Mouse (Mus musculus) heart, adult 18-20 months (tissue): ENCODE data around the gene D630003M21Rik. TPM values are rescaled to one million over a fixed set of nuclear protein-coding genes. Genes with fewer than 3 reads are reported as not detected.

ENCODE experiments used
- DNase-seq, 2 experiments: peaks; one replicate each; pipeline ENCODE4 v3.0.0; 2021 to 2022; ENCODE audit warnings: mixed read lengths in 1 of 2
- total RNA-seq, 2 experiments: library from RNA; stranded (reverse); gene quantifications; 2 replicates each; pipeline ENCODE4 v1.2.3; 2021

D630003M21Rik gene
- total RNA-seq, 2 experiments from 2014 or later: 5.1 to 5.4 TPM

- peak; percentile 48 to 83 for DNase-seq
These were observed 62.4 kb downstream of the D630003M21Rik start for GRCm38 (mm10) chr2:158166628-158167027.

- DNase-seq: no peak
These were observed 63.2 kb downstream of the D630003M21Rik start for GRCm38 (mm10) chr2:158165776-158166175.

DNA sequence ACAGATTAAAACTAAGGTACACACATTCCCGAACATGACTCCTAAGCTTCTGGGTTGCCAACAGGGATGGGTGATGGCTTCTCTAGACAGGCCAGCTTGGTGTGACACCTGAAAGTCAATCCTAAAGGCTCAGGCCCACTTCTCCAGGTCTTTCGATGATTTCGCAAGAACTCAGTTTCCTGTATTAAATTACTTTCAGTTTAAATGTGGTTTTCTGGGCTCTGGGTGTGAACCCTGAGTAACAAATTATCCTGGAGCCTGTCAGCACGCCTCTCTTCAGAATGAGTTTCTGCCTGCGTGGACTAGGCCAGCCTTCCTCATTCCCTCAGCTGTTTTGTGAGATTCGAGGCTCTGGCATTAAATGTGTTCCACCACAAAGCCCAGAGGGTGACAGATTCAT is 66.0 kb downstream of the D630003M21Rik start:
- DNase-seq: no peak

GRCm38 (mm10) chr2:158161761-158162160 is 67.3 kb downstream of the D630003M21Rik start:
- DNase-seq: no peak

DNA sequence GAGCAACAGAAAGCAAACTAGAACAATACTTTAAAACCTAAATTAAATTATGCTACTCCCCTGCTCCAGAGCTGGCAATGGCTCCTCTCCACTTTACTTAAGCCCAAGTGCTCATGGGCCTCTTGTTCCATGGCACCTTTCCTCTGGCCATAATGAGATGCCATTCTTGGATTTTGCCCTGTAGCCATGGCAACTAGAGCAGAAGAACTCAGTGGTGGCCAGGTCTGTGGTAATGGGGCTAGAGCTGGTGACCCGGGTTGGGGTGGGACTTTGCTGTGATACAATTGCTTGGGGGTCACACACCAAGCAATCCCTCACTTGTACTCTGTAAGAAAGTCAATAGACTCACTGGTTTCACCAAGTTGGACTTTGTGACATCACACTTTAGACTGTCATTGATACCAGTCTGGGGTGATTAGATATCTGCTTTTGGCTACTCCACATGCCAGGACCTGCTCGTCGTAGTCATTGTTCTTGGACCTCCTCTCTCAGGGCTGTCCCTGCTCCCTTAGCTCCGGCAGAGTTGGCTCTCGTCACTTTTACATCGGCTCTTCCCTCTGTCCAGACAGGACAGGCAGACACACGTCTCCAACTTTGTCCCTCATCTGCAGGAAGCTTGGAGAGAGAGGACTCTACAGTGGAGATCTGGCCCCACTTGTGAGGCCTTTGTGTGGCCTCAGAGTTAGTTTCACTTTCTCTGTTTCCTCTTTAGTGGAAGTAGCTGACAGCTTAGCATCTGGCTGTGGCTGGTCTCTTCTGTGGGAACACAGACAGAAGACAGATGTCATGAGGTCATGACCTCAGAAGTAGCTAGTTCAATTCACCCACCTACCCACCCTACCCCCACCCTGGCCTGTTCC is 69.4 kb downstream of the D630003M21Rik start:
- peak; percentile 58 to 78 for DNase-seq

DNA sequence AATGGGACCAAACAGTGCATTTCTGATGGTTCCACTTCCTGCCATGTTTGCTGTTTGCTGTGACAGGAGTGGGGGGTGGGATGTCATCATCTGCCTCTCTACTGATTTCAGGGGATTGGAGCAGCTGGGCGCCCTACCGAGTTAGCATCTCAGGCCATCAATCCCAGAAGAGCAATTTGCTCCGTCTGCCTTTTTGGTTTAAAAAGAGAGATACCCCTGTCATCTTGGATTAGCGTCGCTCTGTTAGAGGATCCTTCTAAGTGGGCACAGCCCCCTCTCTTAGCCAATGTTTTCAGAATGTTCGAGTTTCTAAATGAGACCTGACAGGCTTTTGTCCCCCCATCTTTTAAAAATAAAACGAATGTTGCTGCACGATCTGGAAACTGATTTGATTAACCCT is 71.4 kb downstream of the D630003M21Rik start:
- DNase-seq: no peak

GRCm38 (mm10) chr2:158156487-158156886 is 72.5 kb downstream of the D630003M21Rik start:
- DNase-seq: no peak

DNA sequence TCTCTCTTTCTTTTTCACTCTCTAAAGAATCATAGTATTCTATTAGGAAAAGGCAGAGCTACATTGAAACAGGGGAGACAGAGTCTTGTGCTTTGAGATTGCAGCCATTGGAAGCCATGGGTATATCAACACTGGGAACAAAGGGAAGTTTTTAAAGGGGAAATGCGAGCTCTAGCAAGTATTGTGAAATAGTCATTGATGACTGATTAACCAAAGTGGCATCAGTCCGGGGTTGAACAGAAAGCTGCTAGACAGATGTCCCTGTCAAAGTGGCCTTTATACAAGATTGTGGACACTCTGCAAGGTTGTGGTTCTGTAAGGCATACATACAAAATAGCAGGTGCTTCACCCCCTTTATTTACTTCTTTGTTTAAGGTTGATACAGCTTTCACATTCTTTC is 73.4 kb downstream of the D630003M21Rik start:
- no peak for DNase-seq

GRCm38 (mm10) chr2:158155101-158155500 is 73.9 kb downstream of the D630003M21Rik start:
- DNase-seq: no peak

- no peak for DNase-seq
These were observed 74.4 kb downstream of the D630003M21Rik start for GRCm38 (mm10) chr2:158154641-158155040.

GRCm38 (mm10) chr2:158153728-158154343 is 75.2 kb downstream of the D630003M21Rik start:
- DNase-seq: peak; percentile 42 to 52

GRCm38 (mm10) chr2:158152685-158153309 is 76.2 kb downstream of the D630003M21Rik start:
- no peak for DNase-seq

- no peak for DNase-seq
These were observed 77.9 kb downstream of the D630003M21Rik start for GRCm38 (mm10) chr2:158151077-158151476.

GRCm38 (mm10) chr2:158146971-158147370 is 82.1 kb downstream of the D630003M21Rik start:
- no peak for DNase-seq

- peak; percentile 94 to 97 for DNase-seq
These were observed 82.8 kb downstream of the D630003M21Rik start, which contains the start of gene Tgm2 for GRCm38 (mm10) chr2:158146223-158146622. Gene Tgm2 (minus strand): TSS chr2:158146436.

DNA sequence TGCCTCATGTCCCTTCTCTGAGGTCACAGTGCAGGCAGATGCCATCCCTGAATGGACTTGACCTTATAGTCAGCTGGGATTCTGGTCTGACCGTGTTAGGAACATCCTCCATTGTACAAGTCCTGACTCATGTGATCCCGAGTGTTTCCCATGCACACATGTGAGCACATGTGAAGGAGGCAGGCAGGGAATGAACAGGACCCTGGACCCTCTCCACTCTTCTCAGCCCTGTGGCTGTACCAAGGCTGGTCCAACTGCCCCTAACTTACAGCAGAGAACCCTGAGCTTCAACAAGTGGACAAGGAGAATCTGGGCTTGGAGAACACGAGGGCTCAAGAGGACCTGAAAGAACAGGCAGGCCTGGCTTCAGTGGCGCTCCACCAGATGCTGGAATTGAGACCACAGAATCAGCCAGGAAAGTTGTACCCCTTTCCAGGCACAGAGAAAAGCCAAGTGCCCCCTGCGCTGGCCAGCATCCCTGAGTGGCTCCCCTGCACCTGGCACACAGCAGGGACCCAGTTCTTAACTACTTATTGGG is 83.4 kb downstream of the D630003M21Rik start:
- peak in 1 of 2 experiments; percentile 59 for DNase-seq

DNA sequence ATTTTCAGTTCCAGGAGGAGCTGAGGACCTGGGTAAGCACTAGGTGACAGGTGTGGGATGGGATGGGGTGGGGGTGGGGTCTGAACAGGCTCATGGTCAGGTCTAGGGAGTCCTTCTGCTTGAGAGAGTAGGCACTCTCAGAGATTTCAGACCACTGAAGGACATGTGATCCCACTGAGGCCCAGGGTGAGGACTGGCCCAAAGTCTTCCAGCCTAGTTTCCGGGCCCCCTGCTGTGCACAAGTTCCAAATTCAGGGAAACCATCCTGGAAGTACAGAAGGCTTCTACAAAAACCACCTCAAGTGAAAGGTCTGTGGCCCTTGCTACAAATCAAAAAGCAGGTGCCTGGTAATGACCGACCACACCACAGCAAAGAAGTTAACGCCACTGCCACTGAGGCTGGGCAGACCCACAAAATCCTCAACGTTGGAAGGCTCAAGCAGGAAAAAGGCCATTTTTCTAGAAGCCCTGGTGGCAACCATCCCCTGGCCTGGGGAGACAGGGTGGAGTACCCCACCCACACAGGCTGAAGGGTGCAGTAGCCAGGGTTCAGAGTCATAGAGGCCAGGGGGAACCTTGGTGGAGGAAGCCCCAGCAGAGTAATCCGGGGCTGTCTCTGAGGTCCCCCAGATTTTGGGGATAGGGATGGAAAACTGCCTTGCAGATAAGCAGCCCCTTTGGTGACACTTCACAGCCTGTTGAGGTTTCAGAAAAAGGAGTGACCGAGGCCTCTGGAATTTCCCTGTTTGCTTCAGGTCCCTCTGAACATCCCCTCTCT is 84.1 kb downstream of the D630003M21Rik start:
- DNase-seq: peak in 1 of 2 experiments; percentile 59

DNA sequence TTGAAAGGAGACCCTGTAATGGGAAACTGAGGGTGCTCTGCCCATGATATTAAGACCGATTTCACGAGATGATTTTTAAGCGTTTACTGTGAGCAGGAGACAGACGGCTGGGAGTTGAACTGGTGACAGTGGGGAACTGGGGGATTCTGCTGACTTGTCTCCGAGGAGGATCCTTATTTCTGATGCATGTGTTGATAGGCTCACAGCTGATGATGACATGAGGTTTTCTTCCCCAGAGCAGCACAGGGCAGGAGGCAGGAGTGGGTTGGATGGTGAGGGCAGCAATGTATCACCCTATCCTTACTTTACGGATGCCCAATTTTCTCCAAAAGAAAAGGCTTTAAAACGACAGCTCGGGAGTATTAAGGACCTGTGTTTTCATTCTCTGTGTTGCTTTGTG is 84.8 kb downstream of the D630003M21Rik start:
- DNase-seq: peak in 1 of 2 experiments; percentile 38

GRCm38 (mm10) chr2:158143816-158144215 is 85.2 kb downstream of the D630003M21Rik start:
- DNase-seq: peak in 1 of 2 experiments; percentile 42

DNA sequence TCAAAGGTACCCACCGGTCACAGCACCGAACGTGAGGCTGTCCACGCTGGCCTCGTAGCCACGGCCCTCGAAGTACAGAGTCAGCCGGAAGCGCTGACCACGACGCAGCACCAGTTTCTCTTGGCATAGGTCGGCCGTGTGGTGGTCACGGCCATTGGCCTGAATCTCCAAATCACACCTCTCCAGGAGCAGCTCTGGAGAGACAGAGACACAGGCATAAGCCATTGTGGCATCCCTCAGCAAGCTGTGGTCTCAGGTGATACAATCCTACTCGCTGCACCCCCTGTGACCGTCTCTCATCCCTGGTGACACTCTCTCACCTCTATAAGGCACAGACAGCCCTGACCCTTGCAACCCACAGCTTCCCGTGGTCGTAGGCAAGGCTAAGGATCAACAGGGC is 86.0 kb downstream of the D630003M21Rik start:
- DNase-seq: no peak

DNA sequence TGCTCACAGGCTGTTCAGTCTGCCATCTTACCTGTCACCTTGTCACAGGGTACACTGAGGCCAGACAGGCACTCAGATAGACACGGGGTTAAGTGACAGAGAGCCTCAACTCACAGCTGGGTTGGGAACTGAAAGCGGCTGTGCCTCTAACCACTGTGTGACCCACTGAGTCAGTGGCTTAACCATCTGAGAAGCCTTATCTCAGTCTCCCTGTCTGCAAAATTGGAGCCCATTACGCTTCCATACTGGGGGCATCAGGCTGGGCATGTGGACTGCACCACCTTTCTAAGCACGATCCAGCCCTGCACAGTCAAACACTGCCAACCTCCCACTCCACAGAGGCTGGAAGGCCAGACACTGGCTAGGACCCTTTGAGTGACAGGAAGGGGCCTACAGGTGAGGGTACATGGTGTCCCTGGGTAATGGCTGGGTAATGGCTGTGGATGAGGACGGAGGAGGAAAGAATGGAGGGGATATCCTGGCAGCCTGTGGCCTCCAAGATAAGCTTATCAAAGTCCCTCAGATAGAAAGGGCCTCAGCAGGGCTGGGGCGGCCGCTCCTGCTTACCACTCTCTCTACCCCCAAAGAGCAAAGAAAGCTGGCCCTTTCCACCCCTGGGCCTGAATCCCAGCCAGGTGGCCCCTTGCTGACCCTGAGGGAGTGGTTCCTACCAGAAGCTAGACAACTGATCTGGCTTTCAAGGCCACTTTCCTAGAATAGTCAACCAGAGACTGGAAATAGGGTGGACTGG is 87.2 kb downstream of the D630003M21Rik start:
- peak; percentile 79 to 89 for DNase-seq
